20 mouse cellular contexts compared by ENCODE assay signal in the genomic region with DNA sequence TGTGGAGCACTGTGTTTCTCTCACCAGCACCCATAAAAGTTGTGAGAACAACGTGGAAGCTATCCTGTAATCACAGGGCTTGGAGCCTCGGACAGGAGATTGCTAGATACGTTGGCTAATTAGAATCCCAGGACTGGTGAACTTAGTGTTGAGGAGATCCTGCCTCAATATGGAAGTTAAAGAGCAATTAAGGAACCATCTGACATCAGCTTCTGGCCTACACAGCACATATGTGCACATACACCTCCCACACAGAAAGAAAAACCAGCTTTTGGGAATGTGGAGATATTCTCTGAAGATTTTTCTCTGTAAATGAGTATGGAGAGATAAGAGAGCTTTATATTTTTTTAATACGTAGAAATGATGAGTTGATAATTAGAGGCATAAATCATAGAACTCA.
A peak's percentile ranks its signal among the peaks of the same experiment; 100 is the strongest.
DNase-seq lines count a peak whose midpoint lies in the region; ATAC-seq lines count a peak whose summit lies in the region.
"Had no signal": no experiment of that assay in that cellular context is flagged by ENCODE, and none has a peak within 500 bp of the region (broad histone marks: within the 10 kb centered on the region; RNA-seq: fewer than 3 reads in every experiment).

No protein-coding gene starts in this region.

- no peak for DNase-seq in frontal cortex, postnatal 10 days (ENCODE audit: low spot score in 2 of 2)
- peak; percentile 26 for DNase-seq in layer of hippocampus, adult 9-11 months
- DNase-seq in layer of hippocampus, adult 11-12 months (ENCODE audit: low spot score): no peak
- DNase-seq in cerebellum, adult 9-11 months: no peak
- DNase-seq: adrenal gland, adult 8-10 months; adrenal gland, postnatal 14 days; adrenal gland, postnatal 36 days; B cell, adult 2 months; cerebellum, adult 11 months; cerebellum, adult 18-20 months; cerebellum, adult 8-10 months; cerebellum, postnatal 10 days; cerebellum, postnatal 25 days; forebrain, postnatal 0 days had no signal

- peak; percentile 68 for ATAC-seq in frontal cortex, adult (ENCODE audit: low TSS enrichment)
- ATAC-seq: activated CD4-positive, CD25-positive, alpha-beta regulatory T cell, adult 4 months; CD4-positive, CD25-positive, alpha-beta regulatory T cell, adult 4 months; forebrain, embryonic 13.5 days; forebrain, embryonic 15.5 days; forebrain, postnatal 0 days; Patski had no signal
